Mouse (Mus musculus): ENCODE measurements around the gene Atp6v0c.

GRCm38 (mm10) chr17:24168590-24169277, 768 bp downstream of the Atp6v0c start:
- TF ChIP-seq POLR2A (IDR thresholded peaks at IDR 0.05; ENCODE audit: insufficient read length, low read depth) (peak; percentile 57), MAX (IDR thresholded peaks at IDR 0.05; ENCODE audit: low read depth) (no peak), REST (IDR thresholded peaks at IDR 0.05; ENCODE audit: insufficient read depth, insufficient read length) (no peak), E2F4 (IDR thresholded peaks at IDR 0.05; ENCODE audit: insufficient read depth) (no peak), POLR2AphosphoS2 (IDR thresholded peaks at IDR 0.05; ENCODE audit: insufficient read length, low read depth) (no peak)

All from myocyte (in vitro differentiated cells).